Mouse (Mus musculus): ENCODE measurements around the gene Wnt10b. TPM values are rescaled to one million over a fixed set of nuclear protein-coding genes. Genes with fewer than 3 reads are reported as not detected.
A peak's percentile ranks its signal among the peaks of the same experiment; 100 is the strongest.

The Wnt10b gene
- total RNA-seq, 1 experiment from 2014 or later: 0.64 TPM

DNA sequence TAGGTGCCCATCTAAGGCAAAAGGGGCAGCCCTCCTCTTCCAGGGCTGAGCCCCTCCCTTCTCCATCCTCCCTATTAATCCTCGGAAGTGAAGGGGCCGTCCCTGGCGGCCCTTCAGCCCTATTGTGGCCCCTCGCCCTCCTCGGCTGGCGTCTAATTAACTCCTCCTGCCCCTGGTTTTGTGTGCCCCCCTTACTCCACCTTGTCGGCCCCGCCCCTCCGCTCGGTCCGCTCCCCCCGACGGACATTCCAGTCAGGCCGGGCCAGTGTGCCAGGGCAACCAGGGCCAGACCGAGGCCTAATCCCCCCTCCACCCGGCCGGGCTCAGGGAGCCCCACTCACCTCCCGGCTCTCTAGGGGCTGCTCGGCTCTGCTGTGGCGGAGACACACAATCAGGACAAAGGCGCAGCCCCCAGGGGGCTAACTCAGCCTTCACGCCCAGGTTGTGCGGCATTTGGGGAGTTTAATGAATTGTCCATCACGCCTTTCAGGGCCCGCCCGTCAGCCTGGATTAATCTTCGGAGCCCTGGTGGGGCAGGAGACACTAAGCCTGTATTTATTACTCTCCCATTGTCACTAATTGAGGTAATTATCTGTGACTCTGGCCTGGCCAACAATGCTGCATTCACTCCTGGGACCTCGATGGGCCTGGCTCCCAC lies 20.0 kb upstream of the Wnt10b start:
- ATAC-seq (replicated peaks; ENCODE audit: low read depth, poor library complexity, severe bottlenecking): no peak

DNA sequence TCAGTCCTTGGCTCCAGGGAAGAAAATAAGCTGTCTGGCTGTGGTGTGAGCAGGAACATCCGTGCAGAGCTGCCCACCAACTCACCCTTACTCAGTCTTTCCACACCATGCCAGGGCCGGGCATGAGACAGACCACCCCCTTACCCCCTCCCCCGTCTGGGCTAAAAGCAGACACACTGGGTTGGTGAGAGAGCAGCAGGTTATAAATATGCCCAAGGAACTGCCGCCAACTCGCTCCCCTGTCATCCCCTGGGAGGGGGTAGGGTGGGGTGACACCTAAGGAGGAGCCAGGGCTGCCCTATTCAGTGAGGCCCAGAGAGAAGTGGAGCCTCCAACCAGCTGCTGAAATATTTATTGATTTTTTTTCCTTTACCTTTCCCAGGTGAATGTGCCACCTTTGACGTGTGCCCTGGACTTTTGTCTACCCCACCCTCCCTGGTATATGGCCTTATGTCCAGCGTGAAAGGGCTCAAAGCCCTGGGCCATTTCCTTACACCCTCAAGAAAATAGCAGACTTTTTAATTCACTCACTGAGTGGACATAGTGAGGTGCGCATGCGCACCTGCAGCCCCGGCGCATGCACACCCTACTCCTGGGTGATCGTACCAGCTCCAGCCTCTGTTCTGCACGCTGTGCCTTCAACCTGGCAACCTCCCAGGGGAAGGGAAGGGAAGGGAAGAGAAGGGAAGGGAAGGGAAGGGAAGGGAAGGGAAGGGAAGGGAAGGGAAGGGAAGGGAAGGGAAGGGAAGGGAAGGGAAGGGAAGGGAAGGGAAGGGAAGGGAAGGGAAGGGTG lies 19.0 kb upstream of the Wnt10b start:
- no peak for ATAC-seq (replicated peaks; ENCODE audit: low read depth, poor library complexity, severe bottlenecking)

DNA sequence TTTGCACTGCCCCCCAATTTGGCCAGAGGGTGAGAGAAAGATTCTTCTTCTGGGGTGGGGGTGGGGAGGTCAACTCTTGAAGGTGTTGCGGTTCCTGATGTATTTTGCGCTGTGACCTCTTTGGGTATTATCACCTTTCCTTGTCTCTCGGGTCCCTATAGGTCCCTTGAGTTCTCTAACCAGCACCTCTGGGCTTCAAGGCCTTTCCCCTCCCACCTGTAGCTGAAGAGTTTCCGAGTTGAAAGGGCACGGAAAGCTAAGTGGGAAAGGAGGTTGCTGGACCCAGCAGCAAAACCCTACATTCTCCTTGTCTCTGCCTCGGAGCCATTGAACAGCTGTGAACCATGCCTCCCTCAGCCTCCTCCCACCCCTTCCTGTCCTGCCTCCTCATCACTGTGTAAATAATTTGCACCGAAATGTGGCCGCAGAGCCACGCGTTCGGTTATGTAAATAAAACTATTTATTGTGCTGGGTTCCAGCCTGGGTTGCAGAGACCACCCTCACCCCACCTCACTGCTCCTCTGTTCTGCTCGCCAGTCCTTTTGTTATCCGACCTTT lies 15.3 kb upstream of the Wnt10b start:
- no peak for ATAC-seq (replicated peaks; ENCODE audit: low read depth, poor library complexity, severe bottlenecking)

DNA sequence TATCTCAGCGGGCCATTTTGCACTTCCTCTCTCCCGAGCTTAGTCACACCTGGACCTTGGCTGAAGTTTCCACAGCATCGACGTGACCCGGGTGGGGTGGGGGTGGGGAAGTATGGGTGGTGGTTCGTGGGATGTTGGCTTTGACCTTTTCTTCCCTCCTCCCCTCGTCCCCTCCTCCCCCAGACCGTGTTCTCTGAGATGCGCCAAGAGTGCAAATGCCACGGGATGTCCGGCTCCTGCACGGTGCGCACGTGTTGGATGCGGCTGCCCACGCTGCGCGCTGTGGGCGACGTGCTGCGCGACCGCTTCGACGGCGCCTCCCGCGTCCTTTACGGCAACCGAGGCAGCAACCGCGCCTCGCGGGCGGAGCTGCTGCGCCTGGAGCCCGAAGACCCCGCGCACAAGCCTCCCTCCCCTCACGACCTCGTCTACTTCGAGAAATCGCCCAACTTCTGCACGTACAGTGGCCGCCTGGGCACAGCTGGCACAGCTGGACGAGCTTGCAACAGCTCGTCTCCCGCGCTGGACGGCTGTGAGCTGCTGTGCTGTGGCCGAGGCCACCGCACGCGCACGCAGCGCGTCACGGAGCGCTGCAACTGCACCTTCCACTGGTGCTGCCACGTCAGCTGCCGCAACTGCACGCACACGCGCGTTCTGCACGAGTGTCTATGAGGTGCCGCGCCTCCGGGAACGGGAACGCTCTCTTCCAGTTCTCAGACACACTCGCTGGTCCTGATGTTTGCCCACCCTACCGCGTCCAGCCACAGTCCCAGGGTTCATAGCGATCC lies 14.5 kb upstream of the Wnt10b start:
- ATAC-seq (replicated peaks; ENCODE audit: low read depth, poor library complexity, severe bottlenecking): no peak

DNA sequence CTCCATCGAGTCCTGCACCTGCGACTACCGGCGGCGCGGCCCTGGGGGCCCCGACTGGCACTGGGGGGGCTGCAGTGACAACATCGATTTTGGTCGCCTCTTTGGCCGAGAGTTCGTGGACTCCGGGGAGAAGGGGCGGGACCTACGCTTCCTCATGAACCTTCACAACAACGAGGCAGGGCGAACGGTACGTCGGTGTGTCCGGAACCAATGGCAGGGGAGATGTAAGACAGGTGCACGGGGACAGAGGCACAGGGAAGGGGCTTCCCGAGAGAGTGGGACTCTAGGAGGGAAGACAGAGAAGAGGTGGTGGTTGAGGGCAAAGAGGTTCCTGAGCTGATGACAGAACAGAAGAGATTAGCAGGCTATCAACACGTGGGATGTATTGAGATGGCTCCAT lies 13.8 kb upstream of the Wnt10b start:
- 0 out of 2 replicates have a peak, but pooled peaks have one; percentile 16 for ATAC-seq (replicated peaks; ENCODE audit: low read depth, poor library complexity, severe bottlenecking)

DNA sequence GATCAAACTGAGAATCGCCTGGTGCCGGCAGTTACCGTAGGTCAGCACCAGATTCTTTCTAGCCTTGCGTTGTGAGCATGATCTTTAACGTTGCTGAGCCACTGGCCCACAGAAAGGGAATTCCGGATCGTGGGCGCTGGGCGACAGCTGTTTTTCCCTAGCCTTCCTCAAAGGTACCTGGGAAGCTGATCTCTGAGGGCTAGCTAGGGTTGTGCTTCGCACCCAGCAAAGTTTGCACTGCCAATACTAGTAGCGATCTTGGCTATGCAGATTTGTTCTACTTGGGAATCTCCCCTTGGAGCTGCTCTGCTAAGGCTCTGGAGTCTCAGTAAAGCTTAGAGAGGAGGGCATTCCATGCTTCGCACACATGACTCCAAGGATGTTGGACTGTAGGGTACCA lies 13.3 kb upstream of the Wnt10b start:
- no peak for ATAC-seq (replicated peaks; ENCODE audit: low read depth, poor library complexity, severe bottlenecking)

DNA sequence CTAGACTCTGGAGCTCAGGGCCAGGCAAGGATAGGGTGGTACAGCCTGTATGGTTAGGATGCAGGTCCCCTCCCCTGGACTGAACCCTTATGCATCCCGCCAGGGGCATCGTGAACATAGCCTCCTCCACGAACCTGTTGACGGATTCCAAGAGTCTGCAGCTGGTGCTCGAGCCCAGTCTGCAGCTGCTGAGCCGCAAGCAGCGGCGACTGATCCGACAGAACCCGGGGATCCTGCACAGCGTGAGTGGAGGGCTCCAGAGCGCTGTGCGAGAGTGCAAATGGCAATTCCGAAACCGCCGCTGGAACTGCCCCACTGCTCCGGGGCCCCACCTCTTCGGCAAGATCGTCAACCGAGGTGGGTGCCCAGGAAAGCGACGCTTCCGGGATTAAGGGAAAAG lies 12.8 kb upstream of the Wnt10b start:
- no peak for ATAC-seq (replicated peaks; ENCODE audit: low read depth, poor library complexity, severe bottlenecking)

DNA sequence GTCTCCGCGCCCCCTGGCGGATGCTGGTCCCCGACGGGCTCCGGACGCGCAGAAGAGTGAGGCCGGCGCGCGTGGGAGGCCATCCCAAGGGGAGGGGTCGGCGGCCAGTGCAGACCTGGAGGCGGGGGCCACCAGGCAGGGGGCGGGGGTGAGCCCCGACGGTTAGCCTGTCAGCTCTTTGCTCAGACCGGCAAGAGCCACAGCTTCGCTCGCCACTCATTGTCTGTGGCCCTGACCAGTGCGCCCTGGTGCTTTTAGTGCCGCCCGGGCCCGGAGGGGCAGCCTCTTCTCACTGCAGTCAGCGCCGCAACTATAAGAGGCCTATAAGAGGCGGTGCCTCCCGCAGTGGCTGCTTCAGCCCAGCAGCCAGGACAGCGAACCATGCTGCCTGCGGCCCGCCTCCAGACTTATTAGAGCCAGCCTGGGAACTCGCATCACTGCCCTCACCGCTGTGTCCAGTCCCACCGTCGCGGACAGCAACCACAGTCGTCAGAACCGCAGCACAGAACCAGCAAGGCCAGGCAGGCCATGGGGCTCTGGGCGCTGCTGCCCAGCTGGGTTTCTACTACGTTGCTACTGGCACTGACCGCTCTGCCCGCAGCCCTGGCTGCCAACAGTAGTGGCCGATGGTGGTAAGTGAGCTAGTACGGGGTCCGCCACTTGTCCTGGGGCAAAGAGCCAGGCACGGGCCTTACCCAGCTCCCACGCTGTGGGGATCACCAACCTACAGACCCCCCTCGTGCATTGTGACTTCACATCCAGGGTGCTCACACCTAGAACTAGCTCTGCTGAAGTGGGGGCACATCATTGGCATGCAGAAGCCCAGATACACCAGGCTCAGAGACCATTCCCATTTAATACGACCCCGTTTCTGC lies 11.9 kb upstream of the Wnt10b start, which contains the start of gene Wnt1:
Gene Wnt1, plus strand, starts transcription at position 197 of the 875 bp plus-strand sequence.
- no peak; the same call in 1 of the 2 replicates for ATAC-seq (replicated peaks; ENCODE audit: low read depth, poor library complexity, severe bottlenecking)

DNA sequence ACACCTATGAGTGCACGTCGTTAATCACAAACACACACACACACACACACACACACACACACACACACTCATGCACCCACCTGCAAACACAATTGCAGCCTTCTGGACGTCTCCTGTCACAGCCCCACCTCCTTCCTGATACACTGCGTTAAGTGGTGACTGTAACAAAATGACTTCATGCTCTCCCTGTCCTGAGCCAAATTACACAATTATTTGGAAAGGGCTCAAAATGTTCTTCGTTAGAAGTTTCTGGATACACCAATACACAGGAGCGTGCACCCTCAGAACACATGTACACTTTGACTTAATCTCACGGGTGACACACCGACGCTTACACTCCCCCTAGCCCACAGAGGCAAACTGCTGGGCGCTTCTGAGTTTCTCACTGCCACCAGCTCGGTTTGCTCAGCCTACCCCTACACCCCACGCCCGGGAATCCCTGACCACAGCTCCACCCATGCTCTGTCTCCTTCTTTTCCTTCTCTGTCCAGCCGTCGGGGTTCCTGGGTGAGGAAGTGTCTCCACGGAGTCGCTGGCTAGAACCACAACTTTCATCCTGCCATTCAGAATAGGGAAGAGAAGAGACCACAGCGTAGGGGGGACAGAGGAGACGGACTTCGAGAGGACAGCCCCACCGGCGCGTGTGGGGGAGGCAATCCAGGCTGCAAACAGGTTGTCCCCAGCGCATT lies 11.2 kb upstream of the Wnt10b start:
- peak; percentile 47; the same call in 1 of the 2 replicates for ATAC-seq (replicated peaks; ENCODE audit: low read depth, poor library complexity, severe bottlenecking)

DNA sequence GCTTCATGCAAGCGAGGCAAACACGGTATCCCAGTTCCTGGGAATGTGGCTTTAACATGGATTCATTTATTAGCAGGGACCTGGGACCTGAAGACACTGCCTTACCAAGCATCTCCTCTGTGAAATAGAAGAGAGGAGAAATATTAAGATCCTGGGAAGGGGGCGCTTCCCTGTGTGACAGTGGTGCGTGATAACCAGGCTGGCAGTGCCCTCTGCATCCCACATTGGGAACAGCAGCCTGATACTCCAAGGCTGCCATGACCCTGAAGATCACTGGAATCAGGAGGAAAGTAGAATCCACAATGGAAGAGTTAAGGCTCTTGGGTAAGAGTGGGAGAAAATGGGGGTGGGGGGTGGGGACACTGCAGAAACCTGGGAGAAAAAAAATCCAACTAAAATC lies 10.0 kb upstream of the Wnt10b start:
- ATAC-seq (replicated peaks; ENCODE audit: low read depth, poor library complexity, severe bottlenecking): peak; percentile 38; the same call in 1 of the 2 replicates

DNA sequence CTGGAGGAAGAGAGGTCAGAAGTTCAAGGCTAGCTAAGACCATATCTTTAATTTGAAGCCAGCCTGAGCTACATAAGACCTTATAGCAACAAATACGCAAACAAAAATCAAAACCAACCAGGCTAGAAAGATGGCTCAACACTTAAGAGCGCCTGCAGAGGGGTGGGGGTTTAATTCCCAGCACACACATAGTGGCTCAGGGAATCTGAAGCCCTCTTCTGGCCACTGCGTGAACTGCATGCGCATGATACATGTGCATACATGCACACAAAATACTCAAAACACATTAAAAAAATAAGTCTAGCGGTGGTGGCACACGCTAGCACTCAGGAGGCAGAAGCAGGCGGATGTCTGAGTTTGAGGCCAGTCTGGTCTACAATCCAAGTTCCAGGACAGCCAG lies 7.8 kb upstream of the Wnt10b start:
- no peak for ATAC-seq (replicated peaks; ENCODE audit: low read depth, poor library complexity, severe bottlenecking)

DNA sequence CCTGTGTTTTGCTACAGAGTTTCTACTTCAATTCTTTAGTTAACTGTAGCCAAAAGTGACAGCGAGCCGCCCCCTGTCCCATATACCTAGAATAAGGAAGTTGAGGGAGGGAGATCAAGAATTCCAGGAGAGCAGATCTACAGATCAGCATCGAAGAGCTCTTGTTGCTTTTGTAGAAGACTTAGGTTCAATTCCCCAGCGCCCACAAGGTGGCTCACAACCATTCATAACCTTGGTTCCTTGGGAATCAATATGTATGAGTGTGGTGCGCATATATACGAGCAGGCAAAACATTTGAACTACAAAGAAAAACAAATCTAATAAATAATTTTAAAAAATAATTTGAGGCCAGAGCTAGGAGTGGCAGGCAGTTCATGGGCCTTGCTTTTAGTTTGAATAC lies 3.2 kb upstream of the Wnt10b start:
- ATAC-seq (replicated peaks; ENCODE audit: low read depth, poor library complexity, severe bottlenecking): no peak

DNA sequence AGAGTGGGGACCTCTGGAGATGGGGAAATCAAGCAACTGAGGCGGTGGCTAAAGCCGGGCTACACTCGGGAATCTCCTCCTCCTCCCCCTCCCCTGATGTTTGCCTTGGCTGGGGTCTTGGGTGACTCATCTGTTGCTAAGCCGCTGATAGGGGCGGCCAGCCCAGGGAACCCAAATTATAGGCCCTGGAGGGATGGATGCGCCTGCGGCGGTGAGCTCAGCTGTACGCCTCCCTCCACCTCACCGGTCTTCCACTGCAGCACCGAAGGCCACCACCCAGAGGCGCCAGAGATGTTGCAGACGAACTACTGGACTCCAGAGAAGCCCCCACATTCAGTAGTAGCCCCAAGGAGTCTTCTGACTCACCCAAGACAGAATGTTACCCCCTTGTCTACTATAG lies 2.6 kb upstream of the Wnt10b start:
- 0 out of 2 replicates have a peak, but pooled peaks have one; percentile 10 for ATAC-seq (replicated peaks; ENCODE audit: low read depth, poor library complexity, severe bottlenecking)

DNA sequence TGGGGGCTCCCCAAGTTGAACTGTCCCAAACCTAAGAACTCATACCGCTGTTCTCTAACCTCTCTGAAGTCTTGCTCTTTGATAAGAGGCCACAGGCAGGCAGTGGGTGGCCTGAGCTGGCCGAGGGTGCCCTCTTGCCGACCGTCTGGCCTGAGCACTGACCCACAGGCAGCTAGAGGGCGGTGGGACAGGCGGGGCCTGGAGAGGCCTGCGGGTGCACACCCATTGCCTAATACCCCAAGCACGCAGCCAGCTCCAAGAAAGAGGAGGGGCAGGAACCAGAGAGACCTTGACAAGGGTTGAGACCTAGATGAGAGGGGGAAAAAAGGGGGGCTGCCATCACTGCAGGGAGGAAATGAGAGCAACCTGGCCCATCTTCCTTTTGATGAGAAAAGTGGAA lies 2.1 kb upstream of the Wnt10b start:
- no peak for ATAC-seq (replicated peaks; ENCODE audit: low read depth, poor library complexity, severe bottlenecking)

DNA sequence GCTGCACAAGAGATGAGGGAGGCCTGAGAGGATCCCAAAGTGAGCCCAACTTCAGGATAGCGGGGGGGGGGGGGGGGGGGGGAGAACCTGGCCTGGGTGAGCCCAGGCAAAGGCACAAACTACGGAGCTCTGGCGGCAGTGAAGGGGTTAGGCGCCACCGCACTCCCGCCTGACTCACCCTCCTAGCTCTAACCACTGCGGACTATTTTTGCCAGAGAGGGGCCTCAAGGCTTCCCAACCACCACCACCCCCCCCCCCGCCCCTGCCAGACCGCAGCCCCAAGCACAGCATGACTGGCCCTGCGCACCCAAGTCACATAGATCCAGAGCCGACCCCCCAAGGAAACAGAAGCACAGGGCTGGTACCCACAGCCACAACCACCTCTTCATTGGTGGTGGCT lies 856 bp upstream of the Wnt10b start:
- ATAC-seq (replicated peaks; ENCODE audit: low read depth, poor library complexity, severe bottlenecking): peak; percentile 15

DNA sequence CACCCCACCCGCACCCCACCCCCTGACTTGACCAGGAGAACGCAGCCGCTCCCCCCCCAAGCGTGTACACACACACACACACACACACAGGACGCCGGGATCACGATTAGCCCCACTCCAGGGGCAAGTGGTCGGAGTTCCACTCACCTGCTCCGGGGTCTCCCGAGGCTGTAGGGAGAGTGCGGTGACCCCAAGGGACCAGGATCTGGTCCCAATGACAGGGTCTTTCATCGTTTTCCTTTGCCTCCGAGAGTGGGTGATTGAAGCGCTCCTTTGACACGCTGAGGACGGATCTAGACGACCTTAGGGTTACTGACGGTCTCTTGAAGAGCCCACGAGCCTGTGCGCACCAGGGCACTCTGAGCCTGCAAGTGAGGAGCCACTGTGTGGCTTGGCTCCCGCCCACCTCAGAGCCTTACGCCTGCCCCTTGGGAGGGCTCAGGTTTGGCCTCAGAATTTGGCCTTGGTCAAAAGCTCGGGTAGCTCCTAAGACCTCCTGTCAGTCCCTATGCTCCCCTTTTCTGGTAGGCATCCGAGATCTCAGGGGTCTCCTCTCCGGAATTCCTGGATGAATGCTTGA lies 331 bp upstream of the Wnt10b start:
- ATAC-seq (replicated peaks; ENCODE audit: low read depth, poor library complexity, severe bottlenecking): 0 out of 2 replicates have a peak, but pooled peaks have one; percentile 20

DNA sequence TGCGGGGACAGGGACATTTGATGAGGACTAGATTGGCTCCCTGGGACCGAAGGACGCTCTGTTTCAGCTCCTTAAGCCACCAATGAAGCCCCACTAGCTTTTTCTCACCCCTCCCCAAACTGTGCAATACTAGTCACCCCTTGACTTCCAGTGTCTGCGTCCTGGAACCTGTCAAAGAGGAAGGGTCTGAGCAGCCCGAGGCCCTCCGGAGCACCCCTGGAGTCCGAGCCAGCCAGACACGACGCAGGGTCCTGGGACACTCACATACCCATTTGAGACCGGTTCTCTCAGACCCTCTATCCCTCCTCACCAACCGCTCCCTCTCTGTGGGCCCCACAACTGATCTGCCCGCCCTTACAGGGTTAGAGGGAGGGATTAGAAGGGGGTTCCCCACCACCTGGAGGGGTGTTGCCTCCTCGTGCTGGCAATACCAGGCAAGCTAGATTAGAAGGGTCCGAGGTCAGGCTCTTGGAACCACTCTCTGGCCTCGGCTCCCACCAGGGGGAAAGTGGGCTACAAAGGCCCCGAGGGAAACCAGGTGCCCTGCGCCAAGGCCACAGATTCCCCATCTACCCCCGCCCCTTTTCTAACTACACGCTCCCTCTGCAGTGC lies 839 bp downstream of the Wnt10b start:
- ATAC-seq (replicated peaks; ENCODE audit: low read depth, poor library complexity, severe bottlenecking): no peak

All from common myeloid progenitor, adult 5-6 weeks (primary cell).